Mouse (Mus musculus) adrenal gland, adult 18-20 months (tissue): Measurements from ENCODE around the gene Mapk1ip1. TPM values are rescaled to one million over a fixed set of nuclear protein-coding genes. Genes with fewer than 3 reads are reported as not detected.
A peak's percentile ranks its signal among the peaks of the same experiment; 100 is the strongest.

ENCODE experiments used
- DNase-seq, 2 experiments: peaks; one replicate each; pipeline ENCODE4 v3.0.0; 2021 to 2022; ENCODE audit warnings: low spot score in 2 of 2
- long read RNA-seq, 2 experiments: library from polyadenylated mRNA; stranded (forward); transcript quantifications; one replicate each; pipeline ENCODE4 v2.0.0; 2021
- total RNA-seq, 2 experiments: library from RNA; stranded (reverse); gene quantifications; 1 replicate in 1 of 2; 2 replicates in 1 of 2; pipeline ENCODE4 v1.2.3; 2021

Gene Mapk1ip1
- 10 to 100 TPM; 18.7 to 25.4 TPM for total RNA-seq
- long read RNA-seq, experiment 1, transcript Mapk1ip1-201 (2 exons, 1,502 nt), result major isoform, 11 of 13 reads
- long read RNA-seq, experiment 1, partial matches to known transcripts, result 0 of 13 reads
- long read RNA-seq, experiment 1, other reads (novel, unspliced or antisense), result 1 of 13 reads
- long read RNA-seq, experiment 2, transcript Mapk1ip1-201 (2 exons, 1,502 nt), result major isoform, 18 of 24 reads
- long read RNA-seq, experiment 2, partial matches to known transcripts, result 0 of 24 reads
- long read RNA-seq, experiment 2, other reads (novel, unspliced or antisense), result 5 of 24 reads

GRCm38 (mm10) chr7:138845544-138846391 is at the start of gene Mapk1ip1, which contains the start of gene Ppp2r2d:
Gene Mapk1ip1, minus strand, starts transcription at chr7:138846273.
Gene Ppp2r2d, plus strand, starts transcription at chr7:138846079.
- peak; percentile 96 to 98 for DNase-seq

DNA sequence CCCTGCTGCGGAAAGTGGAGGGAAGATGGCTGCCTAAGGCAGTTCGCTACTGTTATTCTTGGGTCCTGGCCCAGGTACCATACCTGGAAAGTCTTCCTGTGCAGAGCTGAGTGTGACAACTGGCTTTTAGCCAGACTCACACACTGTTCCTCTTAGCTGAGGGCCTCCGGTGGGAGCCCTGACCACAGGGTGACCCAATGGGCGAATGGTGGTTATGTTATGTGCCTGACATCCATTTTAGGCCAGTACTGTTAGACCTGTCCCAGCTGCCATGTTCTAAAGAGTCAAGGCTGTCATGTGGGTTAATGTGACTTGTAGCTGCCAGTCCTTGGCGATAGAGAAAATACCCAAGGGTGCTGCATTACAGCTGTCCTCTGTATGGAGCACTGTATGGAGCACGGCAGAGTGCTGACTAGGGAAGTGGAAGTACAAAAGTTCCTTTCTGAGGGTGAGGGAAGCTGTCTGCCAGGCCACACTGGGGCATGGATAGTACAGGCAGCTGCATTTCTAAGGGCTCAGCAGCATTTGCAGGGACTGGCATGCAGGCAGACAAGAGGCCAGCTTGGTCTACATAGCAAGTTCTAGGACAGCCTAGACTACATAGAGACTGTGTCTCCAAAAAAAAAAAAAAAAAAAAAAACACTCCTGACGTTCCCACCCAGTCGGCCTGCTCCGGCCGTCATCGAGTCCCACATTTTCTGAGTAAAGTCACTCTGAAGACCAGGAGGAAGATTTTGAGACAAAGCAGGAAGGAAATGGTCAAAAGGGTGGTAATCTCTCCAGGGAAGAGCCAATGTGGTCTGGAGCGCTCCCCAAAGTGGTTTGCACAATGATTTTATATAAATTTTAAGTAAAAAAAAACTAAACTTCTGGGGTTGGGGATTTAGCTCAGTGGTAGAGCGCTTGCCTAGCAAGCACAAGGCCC is 39.6 kb upstream of the Mapk1ip1 start:
- DNase-seq, result no peak

DNA sequence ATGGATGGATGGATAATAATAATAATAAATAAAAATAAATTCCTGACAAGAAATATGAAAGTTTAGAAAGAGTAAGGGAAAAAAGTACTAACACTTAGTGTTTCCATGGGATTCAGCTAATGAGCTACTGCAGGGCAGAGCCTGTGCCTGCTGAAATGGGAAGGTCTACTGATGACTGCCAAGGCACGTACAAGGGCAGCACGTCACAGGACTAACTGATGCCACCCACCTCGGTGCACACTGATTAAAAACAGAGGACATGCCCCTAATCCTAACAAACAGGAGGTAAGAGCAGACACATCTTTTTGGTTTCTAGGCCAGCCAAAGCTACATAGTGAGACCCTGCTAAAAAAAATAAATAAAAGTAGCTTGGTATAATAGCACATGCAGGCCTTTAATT is 37.7 kb upstream of the Mapk1ip1 start:
- DNase-seq, result no peak

- DNase-seq, result no peak
Measured at GRCm38 (mm10) chr7:138875031-138875430, 29.0 kb upstream of the Mapk1ip1 start.

DNA sequence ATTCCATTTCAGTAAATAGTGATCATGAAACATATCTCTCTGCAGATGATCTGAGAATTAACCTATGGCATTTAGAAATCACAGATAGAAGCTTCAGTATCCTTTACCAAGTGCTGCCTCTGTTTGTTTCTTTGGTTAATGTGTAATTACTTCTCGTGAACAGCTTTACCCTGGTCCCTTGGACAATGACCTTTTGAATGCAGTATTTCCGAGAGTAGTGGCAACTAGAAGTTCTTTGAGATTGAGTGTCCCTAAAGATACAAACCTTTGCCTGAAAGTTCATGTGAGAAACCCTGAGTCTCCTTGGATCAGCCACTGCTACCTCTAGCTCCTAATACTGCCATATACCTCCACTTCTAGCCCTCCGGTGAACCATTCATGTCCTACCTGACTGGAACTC is 26.9 kb upstream of the Mapk1ip1 start:
- DNase-seq, result no peak

- no peak for DNase-seq
Measured at GRCm38 (mm10) chr7:138868316-138868715, 22.2 kb upstream of the Mapk1ip1 start.

DNA sequence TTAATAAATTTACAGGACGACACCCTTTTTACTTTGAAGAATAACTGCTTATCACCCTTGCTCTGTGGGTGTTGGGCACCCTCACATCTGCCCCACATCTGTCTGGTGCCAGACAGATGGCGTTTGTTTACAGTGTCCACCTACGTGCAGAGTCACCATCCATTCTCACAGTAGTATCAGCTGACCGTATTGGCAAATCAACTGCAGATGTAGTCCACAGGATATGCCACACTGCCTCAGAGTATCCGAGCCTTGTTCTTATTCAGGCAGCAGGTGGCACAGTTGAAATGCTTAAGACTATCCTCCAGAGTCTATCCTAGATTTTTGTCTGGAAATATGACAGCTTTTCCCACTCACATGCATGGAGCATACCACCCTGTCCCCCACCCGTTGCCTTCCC is 21.2 kb upstream of the Mapk1ip1 start:
- no peak for DNase-seq

DNA sequence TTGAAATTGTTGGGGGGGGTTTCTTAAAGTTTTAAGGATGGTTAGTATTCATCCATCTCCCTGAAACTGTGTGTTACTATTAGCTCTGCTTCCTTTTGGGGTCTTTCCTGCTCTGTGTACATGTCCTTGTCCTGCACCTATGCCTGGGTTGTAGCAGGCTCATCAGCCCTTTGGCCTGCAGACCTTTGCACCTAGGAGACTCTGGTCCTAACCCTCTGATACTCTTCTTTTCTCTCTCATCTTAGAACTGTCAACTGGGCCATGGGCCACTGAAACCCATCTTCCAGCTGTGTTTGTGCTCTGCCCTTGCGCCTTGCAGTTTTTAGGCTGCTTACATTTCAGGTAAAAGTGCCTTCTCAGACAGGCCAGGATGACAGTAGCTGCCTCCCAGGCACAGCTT is 18.7 kb upstream of the Mapk1ip1 start:
- DNase-seq, result no peak

GRCm38 (mm10) chr7:138863950-138864572 is 18.0 kb upstream of the Mapk1ip1 start:
- DNase-seq, result no peak

- DNase-seq, result no peak
Measured at GRCm38 (mm10) chr7:138856670-138857069, 10.6 kb upstream of the Mapk1ip1 start.

GRCm38 (mm10) chr7:138854201-138854600 is 8.1 kb upstream of the Mapk1ip1 start:
- no peak for DNase-seq

GRCm38 (mm10) chr7:138853417-138854031 is 7.5 kb upstream of the Mapk1ip1 start:
- no peak for DNase-seq

- no peak for DNase-seq
Measured at GRCm38 (mm10) chr7:138850083-138850482, 4.0 kb upstream of the Mapk1ip1 start.

DNA sequence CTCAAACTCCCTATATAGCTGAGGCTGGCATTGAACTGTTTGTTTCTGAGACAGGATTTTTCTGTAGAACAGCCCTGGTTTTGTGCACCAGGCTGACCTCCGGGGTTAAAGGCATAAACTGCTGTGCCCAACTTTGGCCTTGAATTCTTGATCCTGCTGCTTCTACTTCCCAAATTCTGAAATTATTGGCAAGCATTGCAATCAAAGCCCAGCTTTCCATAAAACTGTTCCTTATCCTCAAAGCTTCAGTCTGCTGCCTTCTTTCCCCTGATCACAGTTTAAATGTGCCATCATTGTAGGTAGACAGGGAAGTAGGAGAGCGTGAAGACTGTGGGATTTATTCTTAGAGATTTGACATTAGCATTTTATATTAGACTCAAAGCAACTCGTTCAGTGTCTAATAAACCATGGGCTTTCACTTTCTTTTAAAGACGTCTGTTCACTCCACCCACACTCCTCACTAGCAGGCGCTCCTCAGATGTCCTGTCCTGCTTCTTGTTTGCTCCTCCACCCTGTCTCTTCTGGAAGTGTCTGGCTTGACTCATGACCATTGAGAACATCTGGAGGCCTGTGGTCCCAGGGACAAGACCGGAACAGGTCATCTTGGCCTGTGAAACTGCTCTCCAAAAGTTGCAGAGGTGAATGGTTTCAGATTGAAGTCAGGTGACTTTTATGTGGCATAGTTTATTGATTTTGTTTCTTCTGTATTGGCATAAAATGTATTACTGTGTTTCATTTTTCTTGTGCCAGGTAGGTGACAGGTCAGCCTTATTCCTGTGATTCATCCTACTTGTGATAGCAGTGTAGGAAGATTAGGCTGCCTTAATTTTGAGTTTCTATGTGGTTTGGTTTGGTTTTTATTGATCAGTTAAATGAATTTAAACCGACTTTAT is 2.2 kb upstream of the Mapk1ip1 start:
- no peak for DNase-seq

- no peak for DNase-seq
Measured at GRCm38 (mm10) chr7:138847316-138848027, 1.4 kb upstream of the Mapk1ip1 start.

DNA sequence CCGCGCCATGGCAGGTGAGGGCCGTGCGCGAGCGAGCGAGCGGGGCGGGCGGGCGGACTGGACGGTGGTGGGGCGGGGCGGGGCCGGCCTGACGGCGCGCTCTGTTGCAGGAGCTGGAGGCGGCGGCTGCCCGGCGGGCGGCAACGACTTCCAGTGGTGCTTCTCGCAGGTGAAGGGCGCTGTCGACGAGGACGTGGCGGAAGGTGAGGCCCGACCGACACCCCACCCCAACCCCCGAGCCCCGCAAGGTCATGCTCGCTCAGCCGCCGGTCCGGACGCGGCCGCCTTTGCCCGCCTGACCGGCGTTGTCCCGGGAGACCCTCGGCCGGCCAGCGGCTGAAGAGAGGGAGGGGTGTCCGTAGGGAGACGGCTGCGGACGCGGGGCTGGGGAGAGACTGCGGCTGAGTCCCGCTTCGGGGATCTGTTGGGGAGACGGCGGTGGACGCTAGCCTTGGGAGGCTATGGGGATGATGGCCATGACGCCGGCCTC is 474 bp upstream of the Mapk1ip1 start:
- DNase-seq, result no peak

DNA sequence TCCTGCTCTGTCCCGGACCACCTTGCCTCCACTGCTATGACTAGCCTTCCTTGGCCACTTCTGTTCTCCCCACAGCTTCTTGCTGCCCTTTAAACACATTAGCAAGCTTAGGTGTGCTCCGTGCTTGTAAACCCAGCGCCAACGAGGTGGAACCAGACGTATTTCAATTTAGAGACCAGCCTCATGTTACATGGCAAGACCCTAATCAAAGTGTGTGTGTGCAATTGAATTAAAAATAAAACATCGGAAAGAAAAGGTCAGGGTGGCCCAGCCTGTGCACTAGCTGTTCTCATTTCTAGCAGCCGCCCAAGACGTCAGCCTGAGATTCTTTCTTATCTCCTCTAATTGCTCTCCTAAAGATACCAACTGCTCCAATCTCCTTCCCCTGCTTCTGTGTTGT is 962 bp downstream of the Mapk1ip1 start:
- DNase-seq, result no peak

GRCm38 (mm10) chr7:138843421-138843820 is 2.7 kb downstream of the Mapk1ip1 start:
- DNase-seq, result no peak
